Mouse (Mus musculus): ENCODE measurements around the gene Emc7. TPM values are rescaled to one million over a fixed set of nuclear protein-coding genes. Genes with fewer than 3 reads are reported as not detected.
A peak's percentile ranks its signal among the peaks of the same experiment; 100 is the strongest.

Emc7 gene
- polyA plus RNA-seq, 2 experiments: 11.7 to 18.3 TPM

DNA sequence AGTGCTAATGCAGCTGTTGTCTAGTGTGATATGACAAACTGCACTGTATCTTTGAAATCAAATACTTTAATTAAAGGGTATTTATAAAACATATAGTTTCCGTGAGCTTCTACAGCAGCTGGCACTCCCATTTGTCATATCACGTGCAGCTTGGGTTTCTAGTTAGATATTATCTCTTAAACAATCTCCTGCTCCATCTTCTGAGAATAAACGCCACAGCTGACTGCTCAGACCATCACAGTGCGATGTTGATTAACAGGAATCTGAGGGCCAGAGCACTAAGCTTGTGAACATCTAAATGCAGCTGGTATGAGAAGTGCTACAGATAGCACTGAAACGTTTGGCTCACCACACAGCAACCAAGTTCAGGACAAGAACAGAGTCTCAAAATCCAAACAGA, 24.4 kb upstream of the Emc7 start:
- Histone ChIP-seq H3K9ac (ENCODE audit: low read depth, low read length, severe bottlenecking) (no peak overlapping the region), H3K27ac (replicated peaks; ENCODE audit: low read depth, low read length) (no peak overlapping the region), H3K4me1 (ENCODE audit: control insufficient read depth, insufficient read depth, low read length) (no peaks in the 10 kb centered on the region), H3K4me2 (replicated peaks; ENCODE audit: low read depth, low read length, severe bottlenecking) (no peak overlapping the region), H3K36me3 (ENCODE audit: control insufficient read depth, insufficient read depth, low read length) (no peaks in the 10 kb centered on the region), H3K27me3 (ENCODE audit: control insufficient read depth, insufficient read depth, low read length) (no peaks in the 10 kb centered on the region), H3K9me3 (ENCODE audit: control insufficient read depth, low read length) (no peaks in the 10 kb centered on the region), H3K4me3 (replicated peaks; ENCODE audit: low read length) (no peak overlapping the region)
- ATAC-seq (ENCODE audit: low FRiP score, low read depth) (peak; percentile 57), DNase-seq (ENCODE audit: low spot score) (no peak)
- WGBS: 66% methylated on average over 5 of the region's 5 CpGs
- no peak for TF ChIP-seq POLR2A (IDR thresholded peaks at IDR 0.05; ENCODE audit: borderline replicate concordance, extremely low read depth, insufficient read depth, insufficient read length)

DNA sequence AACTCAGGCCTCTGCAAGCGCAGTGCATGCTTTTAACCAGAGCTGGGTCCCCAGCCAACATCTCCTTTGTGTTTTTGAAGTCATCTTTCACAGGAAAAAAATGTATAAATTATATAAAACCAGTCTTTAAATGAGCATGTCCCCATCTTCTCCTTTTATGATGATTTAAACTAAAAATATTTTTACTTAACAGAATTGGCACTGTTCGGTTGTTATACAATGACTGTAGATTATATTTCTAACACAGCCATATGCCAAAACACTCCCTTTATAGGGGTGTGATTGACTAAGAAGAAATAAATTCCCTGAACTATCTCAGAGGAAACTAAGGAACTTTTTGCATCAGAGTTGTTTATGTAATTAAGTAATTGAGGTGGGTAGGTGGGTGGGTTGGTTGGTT, 22.3 kb upstream of the Emc7 start:
- Histone ChIP-seq H3K4me2 (replicated peaks; ENCODE audit: low read depth, low read length, severe bottlenecking) (no peak overlapping the region), H3K4me3 (replicated peaks; ENCODE audit: low read length) (no peak overlapping the region), H3K4me1 (ENCODE audit: control insufficient read depth, insufficient read depth, low read length) (no peaks in the 10 kb centered on the region), H3K27ac (replicated peaks; ENCODE audit: low read depth, low read length) (no peak overlapping the region), H3K36me3 (ENCODE audit: control insufficient read depth, insufficient read depth, low read length) (no peaks in the 10 kb centered on the region), H3K9me3 (ENCODE audit: control insufficient read depth, low read length) (no peaks in the 10 kb centered on the region), H3K9ac (ENCODE audit: low read depth, low read length, severe bottlenecking) (no peak overlapping the region), H3K27me3 (ENCODE audit: control insufficient read depth, insufficient read depth, low read length) (no peaks in the 10 kb centered on the region)
- no peak for TF ChIP-seq POLR2A (IDR thresholded peaks at IDR 0.05; ENCODE audit: borderline replicate concordance, extremely low read depth, insufficient read depth, insufficient read length)
- WGBS: 89% methylated on average over 2 of the region's 2 CpGs
- ATAC-seq (ENCODE audit: low FRiP score, low read depth) (no peak), DNase-seq (ENCODE audit: low spot score) (no peak)

DNA sequence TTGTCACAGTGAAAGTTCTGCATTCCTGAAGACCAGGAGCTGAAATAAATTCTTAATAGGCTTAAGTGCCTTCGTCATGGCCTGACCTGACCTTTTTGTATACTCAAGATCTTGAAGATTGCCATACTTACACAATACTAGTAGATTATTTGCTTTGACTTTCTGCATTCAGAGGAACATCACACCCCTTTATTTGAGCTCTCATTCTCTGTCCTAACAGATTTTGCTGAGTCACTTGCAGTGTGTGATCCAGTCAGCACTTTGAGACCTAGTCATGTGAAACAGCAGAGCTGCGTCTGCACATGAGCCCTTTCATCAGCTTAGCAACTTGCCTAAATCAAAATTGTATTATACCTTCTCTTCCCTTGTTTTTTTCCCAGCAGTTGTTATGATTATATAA, 21.4 kb upstream of the Emc7 start:
- no peak for DNase-seq (ENCODE audit: low spot score)
- no peak overlapping the region for H3K4me3 ChIP-seq (replicated peaks; ENCODE audit: low read length)
- ATAC-seq (ENCODE audit: low FRiP score, low read depth): no peak
- no peak for TF ChIP-seq POLR2A (IDR thresholded peaks at IDR 0.05; ENCODE audit: borderline replicate concordance, extremely low read depth, insufficient read depth, insufficient read length)
- H3K36me3 ChIP-seq (ENCODE audit: control insufficient read depth, insufficient read depth, low read length): no peaks in the 10 kb centered on the region
- H3K4me2 ChIP-seq (replicated peaks; ENCODE audit: low read depth, low read length, severe bottlenecking): no peak overlapping the region
- no peak overlapping the region for H3K27ac ChIP-seq (replicated peaks; ENCODE audit: low read depth, low read length)
- H3K27me3 ChIP-seq (ENCODE audit: control insufficient read depth, insufficient read depth, low read length): no peaks in the 10 kb centered on the region
- no peaks in the 10 kb centered on the region for H3K9me3 ChIP-seq (ENCODE audit: control insufficient read depth, low read length)
- no peak overlapping the region for H3K9ac ChIP-seq (ENCODE audit: low read depth, low read length, severe bottlenecking)
- 73% methylated on average over 2 of the region's 2 CpGs for WGBS
- H3K4me1 ChIP-seq (ENCODE audit: control insufficient read depth, insufficient read depth, low read length): no peaks in the 10 kb centered on the region

DNA sequence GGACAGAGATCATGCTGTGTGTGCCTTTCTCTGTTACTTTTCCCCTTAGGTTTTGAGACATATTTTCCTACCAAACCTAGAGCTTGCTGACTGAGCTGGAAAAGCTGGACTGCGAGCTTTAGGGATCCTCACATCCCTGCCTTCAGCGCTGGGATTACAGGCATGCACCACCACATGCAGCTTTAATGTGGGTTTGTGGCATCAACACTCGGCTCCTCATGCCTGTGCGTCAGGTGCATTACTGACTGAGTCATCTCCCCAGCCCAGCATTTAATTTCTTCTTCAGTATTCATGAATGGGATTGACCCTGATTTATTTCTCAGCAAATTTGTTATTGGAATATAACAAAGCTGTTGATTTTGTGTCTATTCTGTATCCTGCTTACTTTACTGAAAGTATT, 18.5 kb upstream of the Emc7 start:
- Histone ChIP-seq H3K4me1 (ENCODE audit: control insufficient read depth, insufficient read depth, low read length) (no peaks in the 10 kb centered on the region), H3K9me3 (ENCODE audit: control insufficient read depth, low read length) (no peaks in the 10 kb centered on the region), H3K36me3 (ENCODE audit: control insufficient read depth, insufficient read depth, low read length) (no peaks in the 10 kb centered on the region), H3K27me3 (ENCODE audit: control insufficient read depth, insufficient read depth, low read length) (no peaks in the 10 kb centered on the region), H3K4me2 (replicated peaks; ENCODE audit: low read depth, low read length, severe bottlenecking) (no peak overlapping the region), H3K27ac (replicated peaks; ENCODE audit: low read depth, low read length) (no peak overlapping the region), H3K9ac (ENCODE audit: low read depth, low read length, severe bottlenecking) (no peak overlapping the region), H3K4me3 (replicated peaks; ENCODE audit: low read length) (no peak overlapping the region)
- TF ChIP-seq POLR2A (IDR thresholded peaks at IDR 0.05; ENCODE audit: borderline replicate concordance, extremely low read depth, insufficient read depth, insufficient read length): no peak
- ATAC-seq (ENCODE audit: low FRiP score, low read depth) (no peak), DNase-seq (ENCODE audit: low spot score) (no peak)
- 70% methylated on average over 4 of the region's 4 CpGs for WGBS

DNA sequence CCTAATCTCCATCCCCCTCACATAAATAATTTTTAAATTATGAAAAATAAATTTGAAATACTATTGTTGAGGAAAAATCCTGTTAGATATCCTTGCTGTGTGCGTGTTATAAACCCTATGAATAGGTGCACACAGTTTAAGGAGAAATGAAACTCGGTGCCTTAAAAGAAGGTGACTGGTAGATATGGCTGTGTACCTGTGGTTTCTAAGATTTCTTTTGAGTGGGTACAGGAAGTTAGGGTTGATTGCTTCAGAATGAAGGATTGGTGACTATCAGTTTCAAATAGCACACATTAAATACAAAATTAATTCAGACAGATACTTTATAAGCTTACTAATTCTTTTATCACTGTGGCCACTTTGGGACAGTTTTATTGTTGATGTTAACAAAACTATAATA, 17.2 kb upstream of the Emc7 start:
- TF ChIP-seq POLR2A (IDR thresholded peaks at IDR 0.05; ENCODE audit: borderline replicate concordance, extremely low read depth, insufficient read depth, insufficient read length): no peak
- no peak for DNase-seq (ENCODE audit: low spot score)
- H3K9me3 ChIP-seq (ENCODE audit: control insufficient read depth, low read length): no peaks in the 10 kb centered on the region; the same call in 1 of the 2 replicates
- H3K4me3 ChIP-seq (replicated peaks; ENCODE audit: low read length): no peak overlapping the region
- WGBS: 93% methylated on average over 2 of the region's 2 CpGs
- H3K4me1 ChIP-seq (ENCODE audit: control insufficient read depth, insufficient read depth, low read length): no peaks in the 10 kb centered on the region
- H3K36me3 ChIP-seq (ENCODE audit: control insufficient read depth, insufficient read depth, low read length): no peaks in the 10 kb centered on the region
- H3K9ac ChIP-seq (ENCODE audit: low read depth, low read length, severe bottlenecking): no peak overlapping the region
- no peak for ATAC-seq (ENCODE audit: low FRiP score, low read depth)
- H3K27me3 ChIP-seq (ENCODE audit: control insufficient read depth, insufficient read depth, low read length): no peaks in the 10 kb centered on the region
- no peak overlapping the region for H3K27ac ChIP-seq (replicated peaks; ENCODE audit: low read depth, low read length)
- H3K4me2 ChIP-seq (replicated peaks; ENCODE audit: low read depth, low read length, severe bottlenecking): no peak overlapping the region

DNA sequence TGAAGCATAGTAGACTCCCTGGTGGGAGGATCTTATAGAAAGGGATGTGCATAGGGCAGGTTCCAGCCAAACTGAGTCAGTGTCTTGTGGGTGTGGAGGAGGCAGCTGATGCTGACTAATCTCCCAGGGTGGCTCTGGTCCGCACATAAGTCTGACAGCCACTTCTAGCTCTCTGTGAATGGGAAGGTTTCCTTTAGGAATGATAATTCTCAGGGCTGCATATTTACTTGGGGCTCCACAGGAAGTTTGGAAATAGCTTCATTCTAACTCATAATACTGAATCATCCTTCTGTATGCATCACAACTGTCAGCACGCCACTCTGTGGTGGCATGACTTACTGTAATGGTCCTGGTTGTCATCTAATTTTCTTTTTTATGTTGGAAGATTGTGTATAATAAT, 11.3 kb upstream of the Emc7 start:
- no peak for TF ChIP-seq POLR2A (IDR thresholded peaks at IDR 0.05; ENCODE audit: borderline replicate concordance, extremely low read depth, insufficient read depth, insufficient read length)
- Histone ChIP-seq H3K9me3 (ENCODE audit: control insufficient read depth, low read length) (no peaks in the 10 kb centered on the region; the same call in 1 of the 2 replicates), H3K4me3 (replicated peaks; ENCODE audit: low read length) (no peak overlapping the region), H3K36me3 (ENCODE audit: control insufficient read depth, insufficient read depth, low read length) (no peaks in the 10 kb centered on the region), H3K9ac (ENCODE audit: low read depth, low read length, severe bottlenecking) (no peak overlapping the region), H3K4me1 (ENCODE audit: control insufficient read depth, insufficient read depth, low read length) (no peaks in the 10 kb centered on the region), H3K27me3 (ENCODE audit: control insufficient read depth, insufficient read depth, low read length) (no peaks in the 10 kb centered on the region), H3K4me2 (replicated peaks; ENCODE audit: low read depth, low read length, severe bottlenecking) (no peak overlapping the region), H3K27ac (replicated peaks; ENCODE audit: low read depth, low read length) (no peak overlapping the region)
- WGBS: 67% methylated on average over 2 of the region's 2 CpGs
- ATAC-seq (ENCODE audit: low FRiP score, low read depth): no peak
- no peak for DNase-seq (ENCODE audit: low spot score)
